Mouse (Mus musculus) E14TG2a.4 (cell line): ENCODE results near the gene Rbpj.
A peak's percentile ranks its signal among the peaks of the same experiment; 100 is the strongest.

Source experiments
- H3K27me3 ChIP-seq: 2 replicates; pipeline ENCODE4 v1.6.1; 2014; ENCODE audit warnings: low read length, control low read depth; ENCODE audit not compliant: insufficient read depth
- H3K36me3 ChIP-seq: 2 replicates; pipeline ENCODE4 v1.6.1; 2014; ENCODE audit warnings: low read length, control low read depth; ENCODE audit not compliant: insufficient read depth
- H3K4me1 ChIP-seq: replicated peaks from 2 replicates; pipeline ENCODE4 v1.6.1; 2014; ENCODE audit warnings: low read depth, low read length, control low read depth
- H3K4me3 ChIP-seq: replicated peaks from 2 replicates; pipeline ENCODE4 v1.5.1; 2014; ENCODE audit warnings: mild to moderate bottlenecking, low read length
- H3K9me3 ChIP-seq: 2 replicates; pipeline ENCODE4 v1.6.1; 2014; ENCODE audit warnings: low read length, control low read depth
- CTCF ChIP-seq: conservative IDR thresholded peaks from 2 replicates; pipeline ENCODE4 v1.5.1; 2014; ENCODE audit warnings: low read length
- NANOG ChIP-seq: IDR thresholded peaks from 2 replicates; pipeline ENCODE4 v1.6.1; 2014; ENCODE audit warnings: borderline replicate concordance, low read length, mixed read lengths
- POU5F1 ChIP-seq: IDR thresholded peaks from 2 replicates; pipeline ENCODE4 v1.6.1; 2014; ENCODE audit warnings: low read length, borderline replicate concordance

The Rbpj gene

GRCm38 (mm10) chr5:53554926-53555325 is 89.0 kb downstream of the Rbpj start:
- peaks cover 16% of the 10 kb centered on the region for H3K36me3 ChIP-seq
- TF ChIP-seq NANOG (peak; percentile 55; the same call in 1 of the 2 replicates), POU5F1 (no peak)
- no peaks in the 10 kb centered on the region for H3K9me3 ChIP-seq
- no peaks in the 10 kb centered on the region for H3K27me3 ChIP-seq
- peaks cover 74% of the 10 kb centered on the region for H3K4me1 ChIP-seq
- H3K4me3 ChIP-seq, result peak overlapping the region; percentile 92

DNA sequence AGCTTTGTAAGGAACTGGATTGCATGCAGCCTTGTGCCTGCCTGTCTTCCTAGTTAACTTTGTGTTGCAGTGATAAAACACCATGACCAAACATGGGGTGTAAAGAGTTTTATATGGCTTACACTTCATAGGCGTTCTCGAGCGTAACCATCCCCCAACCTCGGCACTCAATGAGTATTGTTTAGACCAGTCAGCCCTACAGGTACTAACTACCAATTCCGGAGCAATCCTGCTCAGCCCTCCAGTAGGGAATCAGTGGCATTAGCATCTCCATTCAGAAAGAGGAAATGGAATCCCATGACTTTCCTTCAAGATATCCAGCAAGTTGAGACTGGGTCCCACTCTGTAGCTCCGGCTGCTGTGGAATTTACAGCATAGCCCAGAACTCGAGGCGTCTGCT is 89.5 kb downstream of the Rbpj start:
- no peaks in the 10 kb centered on the region for H3K9me3 ChIP-seq

GRCm38 (mm10) chr5:53555929-53556328 is 90.0 kb downstream of the Rbpj start:
- Histone ChIP-seq H3K9me3 (no peaks in the 10 kb centered on the region), H3K36me3 (peaks cover 26% of the 10 kb centered on the region), H3K27me3 (no peaks in the 10 kb centered on the region), H3K4me1 (peaks cover 75% of the 10 kb centered on the region), H3K4me3 (peak overlapping the region; percentile 92)
- no peak for TF ChIP-seq CTCF
- TF ChIP-seq POU5F1, result no peak
- TF ChIP-seq NANOG, result no peak

More for the DNA sequence above, 89.5 kb downstream of the Rbpj start:
- Histone ChIP-seq H3K36me3 (peaks cover 22% of the 10 kb centered on the region), H3K27me3 (no peaks in the 10 kb centered on the region), H3K4me3 (peak overlapping the region; percentile 92), H3K4me1 (peaks cover 75% of the 10 kb centered on the region)
- TF ChIP-seq NANOG, result peak; percentile 93
- no peak for TF ChIP-seq CTCF
- no peak for TF ChIP-seq POU5F1

- peak overlapping the region; percentile 92 for H3K4me3 ChIP-seq
- TF ChIP-seq NANOG (no peak), CTCF (no peak)
- no peaks in the 10 kb centered on the region for H3K27me3 ChIP-seq
- peaks cover 75% of the 10 kb centered on the region for H3K4me1 ChIP-seq
- H3K36me3 ChIP-seq, result peaks cover 44% of the 10 kb centered on the region
- H3K9me3 ChIP-seq, result no peaks in the 10 kb centered on the region
Observed at GRCm38 (mm10) chr5:53557544-53558260, 91.8 kb downstream of the Rbpj start.

DNA sequence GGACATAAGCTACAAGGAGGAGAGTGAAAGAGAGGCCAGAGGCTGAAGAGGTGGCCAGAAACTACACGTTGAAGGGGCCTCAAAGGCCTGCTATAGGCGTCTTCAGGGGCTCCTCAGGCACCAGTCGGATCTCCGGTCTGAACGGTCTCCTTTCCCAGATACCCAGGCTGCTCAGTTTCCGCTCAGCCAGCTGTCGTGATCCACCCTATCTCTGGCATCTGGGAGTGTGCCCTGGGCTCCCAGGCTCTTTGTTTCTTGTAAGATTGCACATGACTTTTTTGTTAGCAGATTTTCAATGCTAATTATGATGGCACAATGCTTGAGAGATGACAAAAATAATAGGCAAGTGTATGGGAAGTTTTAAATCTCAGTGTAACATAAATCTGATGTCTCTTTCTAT is 95.2 kb downstream of the Rbpj start:
- no peak for TF ChIP-seq POU5F1
- H3K4me1 ChIP-seq, result peaks cover 86% of the 10 kb centered on the region
- H3K4me3 ChIP-seq, result peak overlapping the region; percentile 92
- no peaks in the 10 kb centered on the region for H3K27me3 ChIP-seq
- H3K9me3 ChIP-seq, result no peaks in the 10 kb centered on the region
- peaks cover 78% of the 10 kb centered on the region for H3K36me3 ChIP-seq

- TF ChIP-seq NANOG (no peak), CTCF (no peak), POU5F1 (no peak)
Observed at GRCm38 (mm10) chr5:53564309-53564708, 98.4 kb downstream of the Rbpj start.

GRCm38 (mm10) chr5:53565213-53565794 is 99.4 kb downstream of the Rbpj start:
- TF ChIP-seq CTCF, result no peak
- TF ChIP-seq POU5F1, result no peak
- no peak for TF ChIP-seq NANOG
- no peaks in the 10 kb centered on the region for H3K27me3 ChIP-seq
- peaks cover 99% of the 10 kb centered on the region for H3K4me1 ChIP-seq
- H3K4me3 ChIP-seq, result no peak overlapping the region
- H3K9me3 ChIP-seq, result no peaks in the 10 kb centered on the region
- peaks cover 97% of the 10 kb centered on the region for H3K36me3 ChIP-seq

More at GRCm38 (mm10) chr5:53564309-53564708, 98.4 kb downstream of the Rbpj start:
- Histone ChIP-seq H3K27me3 (no peaks in the 10 kb centered on the region), H3K4me3 (peak overlapping the region; percentile 35; the same call in 1 of the 2 replicates), H3K4me1 (peaks cover 99% of the 10 kb centered on the region), H3K9me3 (no peaks in the 10 kb centered on the region), H3K36me3 (peaks cover 97% of the 10 kb centered on the region)

- no peak for TF ChIP-seq CTCF
- no peak for TF ChIP-seq POU5F1
- TF ChIP-seq NANOG, result no peak
- Histone ChIP-seq H3K36me3 (peaks cover 95% of the 10 kb centered on the region), H3K4me3 (peak overlapping the region; percentile 14; the same call in 1 of the 2 replicates), H3K4me1 (peaks cover 97% of the 10 kb centered on the region), H3K9me3 (no peaks in the 10 kb centered on the region), H3K27me3 (no peaks in the 10 kb centered on the region)
Observed at GRCm38 (mm10) chr5:53566485-53567083, 100.6 kb downstream of the Rbpj start.
